Mouse (Mus musculus) cerebellum, adult 9-10 months (tissue): ENCODE data around the gene Tnfsf13.
"Not testable (repeated sequence)": the region's sequence is repeated elsewhere in the genome, so short reads cannot be mapped to it uniquely, and the experiment has no call there.

Experiments
- DNase-seq: peaks from one replicate; pipeline ENCODE4 v3.0.0; 2022

Gene Tnfsf13

DNA sequence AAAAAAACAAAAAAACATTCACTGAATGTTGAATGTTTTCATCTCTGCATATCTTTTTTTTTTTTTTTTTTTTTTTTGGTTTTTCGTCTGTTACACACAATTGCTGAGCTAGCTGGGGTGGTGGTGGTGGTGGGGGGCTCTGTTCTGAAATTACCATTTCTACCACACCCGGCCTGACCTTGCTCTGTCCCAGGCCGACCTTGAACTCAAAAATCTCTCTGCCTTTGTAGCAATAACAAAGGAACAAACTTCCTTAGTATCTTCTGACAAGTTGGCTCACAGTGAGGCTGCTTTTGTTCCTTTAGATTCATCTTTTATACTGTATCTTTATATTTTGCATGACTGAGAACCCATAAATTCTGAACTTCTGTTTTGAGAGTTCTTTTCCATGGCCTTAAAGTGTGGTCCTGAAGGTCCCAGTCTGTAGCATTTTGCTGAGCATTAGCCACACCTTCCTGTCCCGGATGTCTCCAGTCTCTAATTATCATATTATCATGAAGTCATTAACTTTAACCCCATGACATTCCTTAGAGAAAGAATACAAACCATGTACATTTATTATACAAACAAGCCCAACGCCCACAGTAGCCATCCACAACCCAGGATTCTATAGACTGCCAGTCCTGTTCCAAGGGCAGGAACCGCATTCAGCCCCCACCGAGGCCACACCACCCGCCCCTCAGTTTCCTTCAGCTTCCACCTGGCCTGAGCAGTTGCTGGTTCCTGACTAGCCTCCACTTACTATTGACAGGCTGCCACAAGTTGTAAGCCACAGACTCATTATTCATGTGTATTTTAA, 18.4 kb upstream of the Tnfsf13 start:
- DNase-seq: peak; percentile 26

DNA sequence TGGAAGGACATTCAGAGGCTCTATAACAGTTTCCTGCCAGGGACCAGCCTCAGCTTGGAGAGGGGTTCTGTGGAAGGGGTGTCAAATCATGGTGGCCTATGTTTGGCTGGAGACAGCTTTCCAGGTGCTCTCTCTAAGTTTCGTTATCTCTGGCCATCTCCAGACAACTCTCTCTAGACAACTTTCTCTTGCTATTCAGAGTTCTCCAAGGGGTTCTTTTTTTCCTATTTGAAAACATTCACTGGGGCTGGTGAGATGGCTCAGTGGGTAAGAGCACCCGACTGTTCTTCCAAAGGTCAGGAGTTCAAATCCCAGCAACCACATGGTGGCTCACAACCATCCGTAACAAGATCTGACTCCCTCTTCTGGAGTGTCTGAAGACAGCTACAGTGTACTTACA, 17.8 kb upstream of the Tnfsf13 start:
- not testable (repeated sequence) for DNase-seq

DNA sequence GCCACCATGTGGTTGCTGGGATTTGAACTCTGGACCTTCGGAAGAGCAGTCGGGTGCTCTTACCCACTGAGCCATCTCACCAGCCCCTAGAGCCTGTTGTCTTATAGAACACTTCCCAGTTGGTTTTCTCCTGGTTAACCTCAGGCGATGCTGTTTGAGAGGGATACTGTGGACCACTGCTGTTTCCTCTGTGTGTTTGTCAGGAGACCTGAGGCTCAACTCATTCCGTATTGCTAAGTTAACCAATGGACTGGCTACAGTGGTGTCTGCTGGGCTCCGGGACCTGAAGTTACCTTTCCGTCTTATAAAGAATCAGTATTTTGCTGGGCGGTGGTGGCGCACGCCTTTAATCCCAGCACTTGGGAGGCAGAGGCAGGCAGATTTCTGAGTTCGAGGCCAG, 17.3 kb upstream of the Tnfsf13 start:
- DNase-seq: not testable (repeated sequence)

DNA sequence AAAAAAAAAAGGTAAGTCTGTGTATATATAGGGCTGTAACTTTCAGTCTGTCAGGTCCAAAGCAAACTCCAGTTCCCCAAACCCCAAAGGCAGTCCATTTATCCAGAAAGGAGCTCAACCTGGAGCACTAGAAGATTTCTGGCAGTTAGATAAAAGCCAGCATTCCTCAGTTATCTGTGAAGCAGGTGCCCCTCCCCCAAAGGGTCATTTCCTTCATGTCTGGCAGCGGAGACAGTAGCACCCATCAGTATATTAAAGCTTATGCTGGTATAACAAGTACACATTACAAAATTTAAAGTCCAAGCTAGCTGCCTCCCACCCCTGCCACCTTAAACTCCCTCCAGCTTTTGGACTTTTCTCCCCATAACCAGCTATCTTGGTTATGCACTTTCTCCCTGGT, 14.0 kb upstream of the Tnfsf13 start:
- peak; percentile 18 for DNase-seq

DNA sequence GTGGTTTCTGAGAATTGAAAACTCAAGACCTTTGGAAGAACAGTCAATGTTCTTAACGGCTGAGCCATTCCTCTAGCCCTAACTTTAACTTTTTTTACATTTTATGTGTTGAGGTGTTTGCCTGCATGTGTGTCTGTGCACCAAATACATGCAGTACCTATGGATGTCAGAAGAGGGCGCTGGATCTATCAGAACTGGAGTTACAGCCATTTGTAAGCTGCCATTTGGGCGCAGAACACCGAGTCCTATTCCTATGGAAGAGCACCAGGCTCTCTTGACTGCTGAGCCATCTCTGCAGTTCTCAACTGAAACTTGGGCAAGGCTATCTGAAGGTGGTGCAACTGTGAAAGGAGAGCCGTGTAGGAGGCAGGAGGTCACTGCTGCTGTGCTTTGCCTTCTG, 13.0 kb upstream of the Tnfsf13 start:
- DNase-seq: peak; percentile 28

DNA sequence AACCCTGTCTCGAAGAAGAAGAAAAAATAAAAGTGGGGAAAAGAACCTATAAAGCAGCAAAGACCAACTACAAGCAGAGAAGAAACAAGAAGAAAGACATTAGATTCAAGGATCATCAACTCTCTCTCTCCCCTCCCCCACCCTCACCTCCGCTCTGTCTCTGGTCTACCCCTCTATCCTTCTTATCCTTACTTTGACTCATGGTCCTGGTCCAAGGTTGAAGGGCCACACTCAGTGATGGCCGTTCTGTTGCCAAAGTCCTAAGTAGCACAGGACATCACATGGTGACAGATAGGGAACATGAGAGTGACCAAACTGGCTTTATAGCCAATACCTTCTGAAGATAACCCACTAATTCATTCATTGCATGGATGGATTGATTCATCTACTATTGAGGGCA, 11.8 kb upstream of the Tnfsf13 start:
- DNase-seq: peak; percentile 23

DNA sequence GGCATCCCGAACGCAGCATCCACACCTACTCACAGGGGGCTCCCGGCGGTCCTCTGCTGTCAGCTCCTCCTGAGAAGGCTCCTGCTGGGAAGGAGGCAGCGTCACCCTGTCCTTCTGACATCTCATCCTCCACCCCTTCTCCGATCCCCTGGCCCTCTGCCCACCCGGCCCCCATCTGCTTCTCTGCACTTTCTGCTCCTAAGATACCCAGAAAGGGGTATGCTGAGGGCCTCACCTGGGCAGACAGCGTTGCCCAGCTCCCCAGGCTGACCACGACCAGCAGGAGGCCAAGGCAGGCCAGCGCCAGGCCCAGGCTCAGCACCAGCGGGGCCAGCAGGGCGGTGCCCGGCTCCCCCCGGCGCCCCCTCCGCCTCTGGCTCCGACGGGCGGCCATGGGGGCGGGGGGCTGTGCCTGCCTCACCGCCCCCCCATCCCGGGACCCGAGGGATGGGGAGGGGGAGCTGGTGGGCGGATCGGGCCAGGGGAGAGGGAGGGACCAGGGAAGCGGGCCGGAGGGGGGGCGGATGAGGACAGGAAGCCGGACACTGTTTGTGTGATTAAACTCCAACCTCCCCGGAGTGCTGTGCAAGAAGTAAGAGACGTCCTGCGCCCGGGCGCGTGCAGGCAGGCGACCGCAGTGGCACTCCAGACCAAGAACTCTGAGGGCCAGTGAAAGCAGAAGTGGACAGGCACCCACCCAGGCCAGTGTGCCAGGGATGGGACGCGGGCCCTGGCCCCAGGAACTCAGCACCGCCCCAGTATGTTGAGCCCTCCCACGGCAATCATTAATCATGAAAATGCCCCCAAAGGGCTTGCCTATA, 10.0 kb upstream of the Tnfsf13 start, which contains the start of the genes Tnfsf12 and Tnfsfm13:
Gene Tnfsf12 (minus strand): TSS at position 489 of the 821 bp plus-strand sequence.
Gene Tnfsfm13 (minus strand): TSS at position 738 of the 821 bp plus-strand sequence.
- peak; percentile 74 for DNase-seq

DNA sequence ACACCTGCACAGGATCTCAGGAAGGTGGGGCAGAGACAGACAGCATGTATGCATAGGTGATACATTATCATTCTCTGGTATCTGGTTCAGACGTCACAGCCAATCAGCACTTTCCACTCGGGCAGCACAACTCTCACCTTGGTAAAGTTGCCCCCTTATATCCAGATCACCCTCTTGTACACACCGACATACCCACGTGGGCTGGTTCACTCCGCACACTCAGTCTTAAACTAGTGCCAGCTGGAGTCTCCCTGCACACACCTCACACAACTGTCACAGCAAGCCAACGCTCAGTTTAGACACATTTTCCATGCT, 9.4 kb upstream of the Tnfsf13 start:
- DNase-seq: no peak

DNA sequence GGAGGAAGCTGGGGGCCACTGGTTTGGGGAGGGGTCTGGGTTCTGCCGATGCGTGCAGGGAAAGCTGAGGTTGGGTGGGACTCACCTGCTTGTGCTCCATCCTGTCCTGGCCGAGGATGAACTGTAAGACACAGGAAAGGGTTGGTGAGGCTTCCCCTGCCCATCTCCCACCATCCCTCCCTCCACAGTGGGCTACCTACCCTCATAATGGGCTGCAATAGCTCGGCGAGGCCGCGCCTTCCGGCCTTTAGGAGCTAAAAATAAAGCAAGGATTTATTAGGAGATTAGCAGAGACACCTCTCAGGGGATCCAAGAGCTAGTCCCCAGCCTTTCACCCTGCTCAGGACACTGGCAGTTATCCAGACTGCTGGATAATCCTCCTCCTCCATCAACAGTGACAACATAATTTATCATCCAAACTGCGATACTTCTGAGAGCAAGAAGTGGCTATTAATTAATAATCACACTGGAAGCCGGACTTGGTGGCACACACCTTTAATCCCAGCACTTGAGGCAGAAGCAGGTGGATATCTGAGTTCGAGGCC, 7.9 kb upstream of the Tnfsf13 start:
- no peak for DNase-seq

DNA sequence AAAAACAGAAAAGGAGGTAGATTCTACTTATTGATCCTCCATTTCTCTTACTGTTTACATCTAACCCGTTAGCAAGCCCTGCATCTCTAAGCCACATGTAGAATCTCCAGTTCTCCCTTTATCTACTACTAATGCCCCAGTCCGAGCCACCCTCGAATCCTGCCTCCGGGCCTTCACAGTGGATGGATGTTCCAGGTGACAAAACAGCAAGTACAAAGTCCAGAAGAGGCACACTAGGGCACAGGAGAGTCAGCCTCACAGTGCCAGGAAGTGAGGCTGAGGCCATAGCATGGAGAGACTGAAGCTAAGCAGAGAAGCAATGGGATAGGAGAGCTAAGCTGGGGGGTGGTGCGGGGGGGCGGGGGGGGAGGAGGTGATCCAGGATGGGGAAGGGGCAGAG, 7.3 kb upstream of the Tnfsf13 start:
- DNase-seq: no peak

DNA sequence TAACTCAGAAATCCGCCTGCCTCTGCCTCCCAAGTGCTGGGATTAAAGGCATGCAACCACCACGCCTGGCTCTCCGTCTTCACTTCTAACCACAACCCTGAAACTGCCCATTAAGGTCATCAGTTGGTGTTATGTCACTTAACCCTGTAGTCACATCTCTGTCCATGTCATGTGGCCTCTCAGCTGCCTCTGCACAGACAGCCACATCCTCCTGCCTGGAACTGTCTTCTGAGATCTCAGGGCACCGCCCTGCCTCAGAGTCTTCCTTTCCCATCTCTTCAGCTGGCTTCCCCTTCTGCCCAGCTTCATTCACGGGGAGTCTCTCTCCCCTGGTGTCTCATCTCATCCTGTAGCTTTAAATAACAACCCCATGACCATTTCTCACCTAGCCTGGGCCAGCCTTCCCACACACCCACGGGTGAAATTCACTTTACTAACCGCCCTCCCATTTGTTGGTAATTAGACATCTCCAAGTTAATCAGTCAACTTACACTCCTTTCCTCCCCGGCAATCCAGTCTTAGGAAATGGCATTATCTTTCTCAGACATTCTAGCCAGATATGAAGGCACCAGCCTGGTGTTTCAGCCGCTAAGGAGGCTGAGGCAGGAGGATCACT, 6.7 kb upstream of the Tnfsf13 start:
- DNase-seq: no peak

DNA sequence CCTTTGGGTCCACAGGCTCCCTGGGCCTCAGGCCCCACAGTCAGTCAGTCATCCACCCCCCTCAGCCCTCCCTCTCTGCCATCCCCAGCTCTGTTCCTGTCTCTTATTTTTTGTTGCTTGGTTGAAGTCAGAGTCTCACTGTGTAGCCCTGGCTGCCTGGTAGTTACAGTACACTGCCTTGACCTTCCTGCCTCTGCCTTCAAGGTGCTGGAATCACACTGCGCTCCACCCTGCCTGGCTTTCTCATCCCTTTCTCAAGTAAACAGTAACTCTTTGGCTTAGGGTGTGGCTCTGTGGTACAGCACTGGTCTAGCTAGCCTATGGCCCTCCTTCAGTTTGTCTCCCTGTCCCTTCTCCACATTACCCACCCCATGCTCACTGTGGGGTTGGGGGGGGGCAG, 4.3 kb upstream of the Tnfsf13 start:
- DNase-seq: no peak

DNA sequence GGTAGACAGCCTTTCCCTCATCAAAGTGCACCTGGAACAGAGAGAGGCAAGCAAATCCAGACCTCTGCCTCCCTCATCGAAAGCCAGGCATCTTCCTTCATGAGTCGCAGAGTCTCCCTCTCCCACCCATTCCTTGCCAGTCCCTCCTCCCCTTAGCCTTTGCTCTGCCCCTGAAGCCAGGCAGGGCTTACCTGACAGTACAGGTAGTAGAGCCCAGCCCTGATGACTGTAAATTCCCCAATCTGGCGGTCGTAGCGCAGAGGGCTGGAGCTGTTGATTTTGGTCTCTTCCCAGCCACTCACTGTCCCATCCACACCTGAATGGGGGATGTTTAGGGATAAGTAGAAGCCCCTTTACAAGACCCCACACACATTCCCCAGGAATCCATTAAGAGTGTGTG, 1.5 kb upstream of the Tnfsf13 start:
- no peak for DNase-seq

DNA sequence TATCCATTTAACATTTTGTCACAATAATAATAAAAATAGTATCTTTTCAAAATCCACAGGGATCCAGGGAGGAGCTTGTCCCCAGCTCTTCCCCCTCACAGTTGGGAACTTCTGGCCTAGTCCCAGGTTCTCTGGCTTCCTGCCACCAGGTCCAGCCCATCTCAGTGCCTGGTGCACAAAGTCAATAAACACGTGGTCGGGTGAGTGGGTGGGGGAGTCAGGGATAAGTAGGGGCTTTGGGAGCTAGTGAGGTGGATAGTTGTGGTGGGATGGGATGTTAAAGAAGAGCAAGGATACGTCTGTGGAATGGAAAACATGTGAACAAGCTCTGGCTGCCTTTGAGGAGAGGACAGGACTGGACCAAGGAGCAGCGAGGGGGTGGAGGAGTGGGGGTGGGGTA, 793 bp upstream of the Tnfsf13 start:
- peak; percentile 83 for DNase-seq

DNA sequence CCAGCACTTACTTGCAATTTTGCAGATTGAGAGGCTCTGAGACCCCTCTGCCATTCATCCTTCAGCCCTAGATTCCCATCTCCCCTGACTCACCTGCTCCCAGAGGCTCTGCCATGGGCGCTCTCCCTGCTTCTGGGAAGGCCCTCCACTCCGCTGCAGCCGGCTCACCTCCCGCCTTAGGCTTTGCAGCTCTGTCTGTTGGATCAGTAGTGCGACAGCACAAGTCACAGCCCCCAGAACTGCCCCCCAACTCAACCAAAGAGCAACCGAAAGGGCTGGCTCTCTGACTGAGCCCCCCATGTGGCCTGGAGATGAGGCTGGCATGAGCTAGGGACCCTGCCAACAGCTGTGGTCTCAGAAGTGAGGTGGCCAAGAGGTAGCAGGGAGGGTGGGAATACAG, 648 bp downstream of the Tnfsf13 start:
- no peak for DNase-seq

DNA sequence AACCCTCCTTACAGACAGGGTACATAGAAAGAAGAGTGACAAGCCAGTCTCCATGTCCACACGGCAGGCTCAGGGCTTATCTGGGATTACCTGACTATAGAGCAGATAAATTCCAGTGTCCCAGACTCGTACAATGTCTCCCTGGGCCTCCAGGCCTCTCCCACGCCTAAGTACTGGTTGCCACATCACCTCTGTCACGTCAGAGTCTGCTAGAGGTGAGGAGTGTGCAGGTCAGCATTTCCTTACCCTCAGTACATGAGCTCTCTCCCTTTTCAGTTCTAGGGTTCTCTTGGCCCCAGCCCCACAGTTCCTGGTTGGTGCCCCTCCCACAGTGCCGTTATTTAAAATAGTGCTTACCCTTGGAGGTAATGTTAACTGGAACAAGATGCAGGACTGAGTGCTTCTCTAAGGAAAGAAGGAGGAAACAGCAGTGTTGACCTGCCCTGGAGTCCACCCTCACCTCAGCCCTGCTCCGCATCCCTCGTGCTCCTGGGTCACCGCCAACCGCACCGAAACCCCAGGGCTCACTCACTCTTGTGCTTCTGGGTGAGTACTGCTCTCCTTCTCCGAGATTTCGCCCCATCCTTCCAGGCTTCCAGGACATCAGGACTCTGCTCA, 1.3 kb downstream of the Tnfsf13 start:
- DNase-seq: no peak

DNA sequence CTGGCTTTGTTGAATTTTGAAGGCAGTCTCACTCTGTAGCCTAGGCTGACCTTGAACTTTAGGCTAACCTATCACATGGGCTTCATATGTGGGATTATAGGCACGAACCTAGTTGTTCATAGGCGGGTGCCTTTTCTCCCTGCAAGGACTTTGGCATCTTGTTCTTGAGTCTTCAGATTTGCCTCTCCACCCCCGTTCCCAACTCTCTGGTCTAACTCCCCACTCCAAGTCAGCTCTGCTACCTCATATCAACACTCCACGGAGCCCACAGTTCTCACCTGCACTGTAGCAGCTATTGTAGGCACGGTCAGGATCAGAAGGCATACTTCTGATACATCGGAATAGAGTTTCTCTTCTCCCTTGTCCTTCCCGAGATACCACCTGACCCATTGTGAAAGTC, 2.0 kb downstream of the Tnfsf13 start:
- DNase-seq: no peak

DNA sequence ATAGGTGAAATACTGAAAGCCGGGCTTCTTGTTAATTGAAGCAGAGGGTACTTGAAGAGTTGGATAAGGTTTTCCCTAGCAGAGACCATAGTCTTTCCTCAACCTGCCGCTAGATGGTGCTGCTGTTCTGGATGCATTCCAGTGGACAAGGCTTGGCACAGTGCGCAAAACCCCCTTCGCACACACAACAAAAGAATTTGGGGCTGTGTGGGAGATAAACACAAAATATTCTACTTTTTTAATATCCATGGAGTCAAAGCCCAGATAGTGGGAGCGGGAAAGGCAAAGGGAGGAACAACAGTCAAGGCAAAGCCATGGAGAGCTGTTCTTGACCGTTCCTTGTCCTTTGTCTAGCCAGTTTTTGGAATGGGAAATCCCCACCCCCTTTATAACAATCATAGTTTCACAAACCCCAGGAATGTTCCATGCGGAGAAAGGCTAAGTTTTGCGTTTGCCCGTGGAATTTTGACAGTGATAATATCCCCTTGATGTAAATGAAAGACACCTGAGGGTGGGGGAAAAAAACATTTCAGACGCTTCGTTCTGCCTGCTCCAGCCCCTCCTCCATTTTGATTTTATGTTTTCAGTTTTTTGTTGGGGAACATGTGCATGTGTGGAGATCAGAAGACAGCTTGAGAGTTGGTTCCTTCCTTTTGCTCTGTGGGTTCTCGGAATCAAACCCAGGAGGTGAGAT, 2.6 kb downstream of the Tnfsf13 start:
- peak; percentile 91 for DNase-seq

DNA sequence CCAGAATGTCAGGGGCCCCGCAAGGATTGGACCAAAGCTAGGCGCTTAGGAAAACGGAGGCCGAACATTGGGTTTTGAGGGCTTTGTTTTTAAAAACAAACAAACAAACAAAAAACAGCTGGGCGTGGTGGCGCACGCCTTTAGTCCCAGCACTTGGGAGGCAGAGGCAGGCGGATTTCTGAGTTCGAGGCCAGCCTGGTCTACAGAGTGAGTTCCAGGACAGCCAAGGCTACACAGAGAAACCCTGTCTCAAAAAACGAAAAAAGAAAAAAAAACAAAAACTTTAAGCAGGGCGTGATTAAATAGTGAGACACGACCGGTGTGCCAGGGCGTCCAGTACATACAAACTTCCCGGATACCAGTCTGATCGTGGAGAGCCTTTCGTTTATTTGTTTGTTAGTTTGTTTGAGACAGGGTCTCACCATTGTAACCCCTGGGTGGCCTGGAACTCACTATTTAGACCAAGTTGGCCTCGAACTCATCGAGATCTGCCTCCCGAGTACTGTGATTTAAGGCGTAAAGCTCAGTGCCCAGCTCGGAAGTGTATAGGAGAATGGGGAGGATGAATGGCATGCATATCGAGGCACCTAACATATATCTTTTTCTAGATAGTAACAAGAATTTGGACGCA, 3.3 kb downstream of the Tnfsf13 start:
- DNase-seq: no peak

DNA sequence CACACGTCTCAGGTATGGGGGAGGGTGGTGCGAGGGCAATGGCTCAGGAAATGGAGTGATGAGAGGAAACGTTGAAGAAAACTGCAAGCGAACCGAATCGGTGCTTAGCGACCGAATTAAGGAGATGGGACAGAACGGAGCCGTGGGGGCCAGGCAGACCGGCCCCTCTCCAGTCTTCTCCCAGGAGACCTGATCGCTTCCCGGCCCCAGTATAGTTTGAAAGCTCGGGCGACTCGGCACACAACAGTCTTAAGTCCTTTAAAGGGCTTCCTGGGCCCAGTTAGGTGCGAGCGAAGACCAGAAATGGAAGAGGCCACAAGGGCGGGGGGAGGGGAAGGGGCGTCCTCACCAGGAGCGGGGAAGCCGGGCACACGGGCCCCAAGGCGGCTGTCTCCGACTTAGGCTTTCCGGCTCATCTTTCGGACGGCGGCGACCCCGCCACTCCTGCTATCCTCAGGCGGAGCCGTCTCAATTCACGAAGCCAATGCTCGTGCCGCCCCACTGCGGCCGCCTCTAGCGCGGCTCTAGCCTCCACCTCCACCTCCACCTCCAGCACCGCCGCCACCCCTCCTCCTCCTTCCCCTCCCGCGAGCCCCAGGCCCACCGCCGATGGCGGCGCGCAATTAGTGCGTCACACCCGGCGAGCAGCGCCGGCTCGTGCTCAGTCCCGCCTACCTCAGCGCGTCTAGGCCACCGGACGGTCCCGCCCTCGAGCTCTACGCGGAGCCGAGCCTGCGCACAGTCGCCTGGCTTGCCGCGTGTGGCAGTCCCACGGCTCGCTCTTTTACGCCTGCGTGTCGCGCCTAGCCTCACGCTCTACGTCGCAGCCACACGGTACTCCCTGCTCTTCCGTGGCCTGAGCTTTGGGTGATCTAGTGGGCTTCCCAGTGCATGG, 4.0 kb downstream of the Tnfsf13 start, which contains the start of gene Senp3:
Gene Senp3 (minus strand): TSS at position 771 of the 895 bp plus-strand sequence.
- DNase-seq: peak; percentile 94
